Comparison of ENCODE assay signal across 11 mouse cellular contexts in the genomic region with DNA sequence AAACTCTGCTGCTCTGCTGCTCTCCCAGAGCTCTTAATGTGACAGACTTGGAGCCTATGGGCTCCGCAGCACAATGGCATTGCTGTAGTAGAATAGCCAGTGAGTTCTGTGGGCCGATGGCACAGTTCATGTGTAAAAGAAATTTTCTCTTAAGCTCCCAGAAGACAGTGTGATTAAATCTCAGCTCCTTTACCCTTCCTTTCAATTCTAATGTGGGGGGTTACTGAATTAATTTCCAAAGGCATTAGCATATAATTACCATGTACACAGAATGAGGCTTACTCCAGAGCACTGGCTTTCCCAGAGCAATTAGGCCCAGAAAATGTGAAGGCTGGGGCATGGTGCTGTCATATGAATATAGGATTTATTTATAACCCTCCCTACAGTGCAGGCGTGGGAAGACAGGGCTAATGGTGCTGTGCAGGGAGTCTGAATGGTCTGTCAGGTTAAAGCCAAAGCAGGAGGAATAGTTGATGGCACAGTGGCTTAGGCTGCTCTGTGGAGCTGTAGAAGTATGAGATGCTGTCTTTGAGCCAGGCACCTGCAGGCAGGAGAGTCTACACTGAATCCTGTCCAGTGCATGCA.
DNase-seq lines count a peak whose midpoint lies in the region; ATAC-seq lines count a peak whose summit lies in the region.
"Had no signal": no experiment of that assay in that cellular context is flagged by ENCODE, and none has a peak within 500 bp of the region (broad histone marks: within the 10 kb centered on the region; RNA-seq: fewer than 3 reads in every experiment).

No protein-coding gene starts in this region.

- peak overlapping the region; percentile 81 for H3K27ac ChIP-seq in midbrain, embryonic 12.5 days (replicated peaks)
- H3K27ac ChIP-seq: kidney, postnatal 0 days had no signal

- H3K36me3 ChIP-seq in midbrain, embryonic 12.5 days = no peaks in the 10 kb centered on the region

- H3K9me3 ChIP-seq in midbrain, embryonic 12.5 days = peaks cover 3% of the 10 kb centered on the region; the same call in 1 of the 2 replicates

- peak; percentile 85 for ATAC-seq in cerebellum, adult (ENCODE audit: insufficient number of reproducible peaks, low FRiP score, low TSS enrichment)
- ATAC-seq in midbrain, embryonic 12.5 days (ENCODE audit: low FRiP score, low read depth) = peak; percentile 98
- ATAC-seq in granulocyte monocyte progenitor cell, adult 5-6 weeks (replicated peaks; ENCODE audit: poor library complexity, severe bottlenecking) = no peak

- intact Hi-C loops in left cerebral cortex, postnatal 10 days (cut with DNase I) = no loop called here

- no peak overlapping the region for H3K9ac ChIP-seq in midbrain, embryonic 12.5 days (replicated peaks)

- no peak for DNase-seq in cerebellum, adult 11 months
- DNase-seq in right cerebral cortex, postnatal 10 days (ENCODE audit: low spot score in 2 of 2) = peak; percentile 27 to 44
- no peak for DNase-seq in right cerebral cortex, postnatal 25 days
- DNase-seq in left cerebral cortex, postnatal 10 days (ENCODE audit: extremely low spot score in 1 of 2, low spot score in 2 of 2) = no peak
- DNase-seq in lung, postnatal 25 days (ENCODE audit: low spot score) = no peak
- DNase-seq: gastrocnemius, postnatal 36 days; layer of hippocampus, postnatal 36 days had no signal

- H3K27me3 ChIP-seq in midbrain, embryonic 12.5 days = no peaks in the 10 kb centered on the region

- H3K4me1 ChIP-seq in midbrain, embryonic 12.5 days = peaks cover 11% of the 10 kb centered on the region

- no peak overlapping the region for H3K4me3 ChIP-seq in midbrain, embryonic 12.5 days

- no peak overlapping the region for H3K4me2 ChIP-seq in midbrain, embryonic 12.5 days (replicated peaks)

- 24% methylated on average over 3 of the region's 3 CpGs for WGBS in midbrain, embryonic 12.5 days

Comparison
In these comparisons a context has a peak if more than half of its experiments do, and no peak if none do; other contexts are left out.
1. DNase-seq: peak in right cerebral cortex, postnatal 10 days (2 of 2); none in cerebellum, adult 11 months (single experiment), right cerebral cortex, postnatal 25 days (single experiment), left cerebral cortex, postnatal 10 days (0 of 2) and lung, postnatal 25 days (single experiment).